Mouse (Mus musculus) heart, embryonic 15.5 days (tissue): ENCODE results near the gene Fga. TPM values are rescaled to one million over a fixed set of nuclear protein-coding genes. Genes with fewer than 3 reads are reported as not detected.

ENCODE experiments used
- polyA plus RNA-seq: library from polyadenylated mRNA; unstranded; fragments of >200 nt; fragmentation: Nextera tagmentation; extraction: Ambion mirVana; gene quantifications from 2 replicates; pipeline ENCODE4 v1.2.1, GENCODE M21; 2015

Fga gene
- polyA plus RNA-seq, 1 experiment from 2014 or later, result 0.35 TPM

Other genes with a start within 250 kb of the Fga start
- gene Rbm46, start 149.6 kb upstream of the Fga start, polyA plus RNA-seq, result 1.9 and 2.0 TPM in 2 replicates
- 0.10 and 0.14 TPM in 2 replicates for gene Lrat, start 122.1 kb upstream of the Fga start, polyA plus RNA-seq
- 0.88 and 4.0 TPM in 2 replicates for gene Fgg, start 18.4 kb upstream of the Fga start, polyA plus RNA-seq
- 0.33 and 2.8 TPM in 2 replicates for gene Fgb, start 23.8 kb downstream of the Fga start, polyA plus RNA-seq
- 50.4 and 61.6 TPM in 2 replicates for gene Plrg1, start 29.4 kb downstream of the Fga start, polyA plus RNA-seq
- 0.11 and 0.22 TPM in 2 replicates for gene Dchs2, start 101.9 kb downstream of the Fga start, polyA plus RNA-seq